Mouse (Mus musculus): ENCODE data around the gene Neb.
A peak's percentile ranks its signal among the peaks of the same experiment; 100 is the strongest.

Neb gene

GRCm38 (mm10) chr2:52310757-52311156 is 67.5 kb downstream of the Neb start:
- no peak for DNase-seq (ENCODE audit: low spot score)

GRCm38 (mm10) chr2:52306635-52307034 is 71.6 kb downstream of the Neb start:
- no peak for DNase-seq (ENCODE audit: low spot score)

- no peak for DNase-seq (ENCODE audit: low spot score)
These were observed 73.7 kb downstream of the Neb start for GRCm38 (mm10) chr2:52304554-52304953.

GRCm38 (mm10) chr2:52303405-52303804 is 74.9 kb downstream of the Neb start:
- no peak for DNase-seq (ENCODE audit: low spot score)

- DNase-seq (ENCODE audit: low spot score), result no peak
These were observed 80.3 kb downstream of the Neb start for GRCm38 (mm10) chr2:52297969-52298368.

GRCm38 (mm10) chr2:52296779-52297178 is 81.5 kb downstream of the Neb start:
- DNase-seq (ENCODE audit: low spot score), result no peak

GRCm38 (mm10) chr2:52287436-52287835 is 90.8 kb downstream of the Neb start:
- DNase-seq (ENCODE audit: low spot score), result no peak

- no peak for DNase-seq (ENCODE audit: low spot score)
These were observed 91.9 kb downstream of the Neb start for GRCm38 (mm10) chr2:52286421-52286820.

- no peak for DNase-seq (ENCODE audit: low spot score)
These were observed 106.1 kb downstream of the Neb start for GRCm38 (mm10) chr2:52272146-52272545.

GRCm38 (mm10) chr2:52270911-52271310 is 107.4 kb downstream of the Neb start:
- DNase-seq (ENCODE audit: low spot score), result no peak

GRCm38 (mm10) chr2:52262149-52262548 is 116.1 kb downstream of the Neb start:
- no peak for DNase-seq (ENCODE audit: low spot score)

GRCm38 (mm10) chr2:52252037-52252436 is 126.2 kb downstream of the Neb start:
- no peak for DNase-seq (ENCODE audit: low spot score)

GRCm38 (mm10) chr2:52248316-52248826 is 129.9 kb downstream of the Neb start:
- no peak for DNase-seq (ENCODE audit: low spot score)

- DNase-seq (ENCODE audit: low spot score), result no peak
These were observed 133.2 kb downstream of the Neb start for GRCm38 (mm10) chr2:52245091-52245490.

GRCm38 (mm10) chr2:52242691-52243090 is 135.6 kb downstream of the Neb start:
- DNase-seq (ENCODE audit: low spot score), result no peak

GRCm38 (mm10) chr2:52237892-52238291 is 140.4 kb downstream of the Neb start:
- DNase-seq (ENCODE audit: low spot score), result no peak

- DNase-seq (ENCODE audit: low spot score), result peak; percentile 17
These were observed 150.7 kb downstream of the Neb start for GRCm38 (mm10) chr2:52227584-52227983.

- no peak for DNase-seq (ENCODE audit: low spot score)
These were observed 153.9 kb downstream of the Neb start for GRCm38 (mm10) chr2:52224366-52224765.

- no peak for DNase-seq (ENCODE audit: low spot score)
These were observed 158.2 kb downstream of the Neb start for GRCm38 (mm10) chr2:52220074-52220473.

GRCm38 (mm10) chr2:52215945-52216344 is 162.3 kb downstream of the Neb start:
- DNase-seq (ENCODE audit: low spot score), result no peak

GRCm38 (mm10) chr2:52212561-52212961 is 165.7 kb downstream of the Neb start:
- DNase-seq (ENCODE audit: low spot score), result no peak

GRCm38 (mm10) chr2:52211358-52211899 is 166.8 kb downstream of the Neb start:
- DNase-seq (ENCODE audit: low spot score), result no peak

GRCm38 (mm10) chr2:52210685-52211084 is 167.6 kb downstream of the Neb start:
- DNase-seq (ENCODE audit: low spot score), result no peak

GRCm38 (mm10) chr2:52204992-52205391 is 173.3 kb downstream of the Neb start:
- no peak for DNase-seq (ENCODE audit: low spot score)
